Mouse (Mus musculus): ENCODE measurements around the gene Tmem72. TPM values are rescaled to one million over a fixed set of nuclear protein-coding genes. Genes with fewer than 3 reads are reported as not detected.

The Tmem72 gene
- polyA plus RNA-seq, 1 experiment from 2014 or later = 1.5 TPM

DNA sequence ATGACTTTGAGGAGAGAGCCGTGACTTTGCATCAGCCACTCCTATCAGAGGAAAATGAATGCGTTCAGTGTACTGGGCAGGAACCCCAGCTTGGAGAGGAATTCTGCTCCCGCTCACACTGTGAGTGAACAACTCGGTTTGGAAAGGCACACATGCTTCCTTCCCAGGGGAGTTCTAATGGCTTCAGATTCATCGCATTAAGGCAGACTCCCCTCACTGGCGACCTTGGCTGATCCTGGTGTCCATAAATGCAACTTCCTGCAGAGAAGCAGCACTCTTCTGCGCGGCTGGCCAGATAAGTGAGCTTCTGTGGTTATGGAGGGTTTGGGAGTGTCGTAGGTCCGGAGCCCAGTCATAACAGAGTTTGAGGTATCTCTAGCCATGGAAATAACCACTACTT lies 86.9 kb downstream of the Tmem72 start:
- Histone ChIP-seq H3K9me3 (replicated peaks) (no peaks in the 10 kb centered on the region), H3K36me3 (peaks cover 14% of the 10 kb centered on the region; the same call in 1 of the 2 replicates), H3K4me2 (peak overlapping the region; percentile 62), H3K27ac (replicated peaks) (peak overlapping the region; percentile 94; the same call in 1 of the 2 replicates), H3K4me1 (peaks cover 26% of the 10 kb centered on the region), H3K9ac (replicated peaks) (no peak overlapping the region), H3K27me3 (replicated peaks) (no peaks in the 10 kb centered on the region), H3K4me3 (replicated peaks) (no peak overlapping the region)
- WGBS = 65% methylated on average over 10 of the region's 10 CpGs
- ATAC-seq (ENCODE audit: low FRiP score) = no peak

Small RNA genes lying within 50 kb of the gene (microRNA-seq; reads per million reads assigned to microRNA genes)
- 1.0 reads per million for gene Mir7043

Other genes with a start within 250 kb of the Tmem72 start
- not detected in 2 replicates for gene Olfr211, start 227.8 kb downstream of the Tmem72 start, polyA plus RNA-seq (2015; fragmentation: Nextera tagmentation; extraction: Ambion mirVana)
- gene Olfr212, start 210.4 kb downstream of the Tmem72 start, polyA plus RNA-seq (2015; fragmentation: Nextera tagmentation; extraction: Ambion mirVana) = not detected in 2 replicates
- not detected in 2 replicates for gene Olfr213, start 178.5 kb downstream of the Tmem72 start, polyA plus RNA-seq (2015; fragmentation: Nextera tagmentation; extraction: Ambion mirVana)
- 0.31 TPM in 2 replicates for gene Gm5580, start 165.8 kb downstream of the Tmem72 start, polyA plus RNA-seq (2015; fragmentation: Nextera tagmentation; extraction: Ambion mirVana)
- gene Olfr214, start 162.7 kb downstream of the Tmem72 start, polyA plus RNA-seq (2015; fragmentation: Nextera tagmentation; extraction: Ambion mirVana) = not detected in 2 replicates
- gene Olfr215, start 132.7 kb downstream of the Tmem72 start, polyA plus RNA-seq (2015; fragmentation: Nextera tagmentation; extraction: Ambion mirVana) = not detected in 2 replicates
- gene Zfp422, start 87.9 kb downstream of the Tmem72 start, polyA plus RNA-seq (2015; fragmentation: Nextera tagmentation; extraction: Ambion mirVana) = 108 and 122 TPM in 2 replicates
- 16.5 and 16.9 TPM in 2 replicates for gene Depp1, start 66.3 kb downstream of the Tmem72 start, polyA plus RNA-seq (2015; fragmentation: Nextera tagmentation; extraction: Ambion mirVana)
- 29.0 and 32.5 TPM in 2 replicates for gene Rassf4, start 43.0 kb downstream of the Tmem72 start, polyA plus RNA-seq (2015; fragmentation: Nextera tagmentation; extraction: Ambion mirVana)

All from neural tube, embryonic 15.5 days (tissue).